Mouse (Mus musculus) thymus, postnatal 36 days (tissue): ENCODE measurements at regions not wholly inside any gene's neighbourhood (a gene's known extent, or its start where the extent isn't known, plus 50 kb on each side); places are given as distances from the start of the nearest gene placed in this dataset.

Source experiments
- DNase-seq, 2 experiments: peaks; one replicate each; pipeline ENCODE4 v3.0.0; 2022; ENCODE audit warnings: mixed read lengths in 2 of 2

DNA sequence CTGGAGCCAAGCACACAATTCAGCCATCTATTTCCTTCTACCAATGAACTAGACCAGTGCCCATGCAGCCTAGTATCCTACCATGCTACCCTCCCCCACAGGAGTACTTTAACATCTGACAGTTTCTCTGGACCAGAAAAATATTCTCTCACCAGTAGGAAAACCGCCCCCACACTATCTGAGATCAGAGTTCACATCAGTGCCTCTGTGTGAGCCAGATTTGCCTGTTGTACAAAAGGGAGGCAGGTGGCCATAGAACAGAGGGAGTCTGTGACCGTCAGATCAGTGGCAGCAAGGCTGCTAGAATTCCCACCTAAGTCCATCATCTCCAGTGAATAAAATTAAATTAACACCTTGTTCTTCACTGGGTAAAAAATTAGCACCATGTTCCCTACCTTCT lies 166.5 kb downstream of the Atp23 start:
- DNase-seq, result no peak

DNA sequence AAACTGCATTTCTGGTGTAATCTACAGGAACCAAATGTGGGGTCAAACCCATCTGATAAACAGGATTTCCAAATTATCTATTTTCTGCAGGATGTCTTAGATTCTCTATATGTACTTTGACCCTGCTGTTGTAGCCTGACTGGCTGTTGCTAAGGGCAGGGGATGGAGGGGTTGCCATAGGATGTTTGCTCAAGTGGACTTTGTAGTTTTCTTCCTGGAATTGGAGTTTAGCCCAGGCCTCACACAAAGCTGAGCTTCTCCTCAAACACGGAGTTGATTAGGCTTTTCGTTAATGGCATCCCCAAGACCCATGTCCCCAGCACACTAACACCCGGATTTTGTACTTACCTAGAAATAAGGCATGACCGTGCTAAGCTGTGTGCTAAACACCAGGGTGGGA lies 173.3 kb downstream of the Atp23 start:
- no peak for DNase-seq

DNA sequence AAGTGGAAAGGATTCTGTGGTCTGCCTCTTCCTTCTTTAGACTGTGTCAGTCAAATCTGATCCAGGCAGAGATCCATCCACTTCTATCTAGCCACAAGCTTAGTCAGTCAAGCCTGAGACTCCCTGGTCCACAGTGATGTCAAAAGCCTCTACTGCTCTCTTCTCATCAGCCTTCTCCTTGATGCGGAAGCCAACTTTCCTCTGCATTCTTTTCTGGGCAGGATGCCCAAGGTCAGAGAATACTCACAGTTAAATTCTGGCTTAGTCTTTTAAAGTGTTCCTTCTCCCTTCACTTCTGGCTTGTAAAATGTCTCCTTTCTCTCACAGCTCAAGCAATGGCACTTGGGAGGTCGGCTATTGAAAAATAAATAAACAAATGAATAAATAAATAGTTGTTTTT lies 183.2 kb downstream of the Atp23 start:
- DNase-seq, result no peak

DNA sequence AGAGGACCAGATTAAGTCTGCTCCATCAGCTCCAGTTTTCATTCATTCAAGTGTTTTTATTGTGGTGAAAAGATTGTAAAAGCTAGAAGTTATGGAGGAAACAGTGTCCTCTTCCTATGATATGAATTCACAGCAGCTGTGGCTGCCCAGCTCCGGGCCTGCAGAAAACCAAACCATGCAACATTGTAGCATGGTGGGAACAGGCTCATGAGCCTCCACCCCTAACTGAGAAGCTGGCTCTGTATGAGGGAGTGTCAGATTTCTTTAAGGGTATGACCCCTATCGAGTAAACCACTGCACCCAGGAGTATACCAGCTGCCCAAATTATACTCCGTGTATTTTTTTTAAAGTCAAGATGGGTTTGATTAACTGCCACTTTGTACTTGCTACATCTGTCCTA lies 189.4 kb downstream of the Atp23 start:
- no peak for DNase-seq

DNA sequence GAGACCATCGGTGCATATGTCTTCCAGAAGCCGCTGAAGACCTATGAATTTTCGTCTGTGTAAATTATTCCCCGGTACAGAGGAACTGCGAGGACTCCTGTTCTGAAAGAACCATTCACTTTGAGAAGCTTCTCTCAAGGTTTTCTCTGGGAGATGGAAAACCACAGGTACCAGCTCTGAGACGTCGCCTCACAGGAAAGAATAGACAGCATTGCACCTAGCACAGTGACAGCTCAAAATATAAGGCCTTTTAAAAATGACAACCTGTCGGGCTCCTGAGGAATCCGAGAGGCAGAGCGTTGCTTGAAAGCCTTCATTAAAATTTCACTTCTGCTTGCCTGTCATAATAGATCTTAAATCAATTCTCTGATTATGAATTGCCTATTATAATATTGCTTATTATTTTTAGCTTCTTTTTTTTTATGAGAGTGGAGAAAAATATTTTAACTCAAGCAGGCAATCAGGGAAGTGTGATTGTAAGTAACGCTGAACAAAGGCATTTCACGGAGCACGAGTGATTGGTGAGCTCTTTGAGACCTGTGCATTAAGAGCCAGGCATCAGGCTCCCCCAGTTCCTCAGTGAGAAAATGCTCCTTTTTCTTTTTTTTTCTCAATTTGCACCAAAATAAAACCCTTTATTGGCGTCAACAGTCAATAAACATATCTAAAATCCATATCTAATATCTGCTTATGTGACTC lies 191.8 kb downstream of the Atp23 start:
- DNase-seq, result no peak

DNA sequence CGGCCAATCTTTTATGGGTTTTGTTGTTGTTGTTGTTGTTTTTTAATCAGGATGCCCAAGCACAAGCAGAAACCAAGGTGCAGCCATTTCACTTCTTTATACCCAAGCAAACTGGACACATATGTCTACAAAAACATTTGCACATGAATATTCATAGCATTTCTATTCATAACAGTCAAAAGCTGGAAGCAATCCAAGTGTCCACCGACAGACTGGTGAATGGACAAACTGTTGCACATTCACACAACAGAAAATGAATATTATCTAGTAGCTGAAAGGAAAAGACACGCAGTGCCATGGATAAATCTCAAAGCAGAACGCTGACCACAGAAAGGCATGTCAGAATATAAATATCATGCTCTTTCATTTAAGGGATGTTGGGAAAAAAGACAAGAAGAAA lies 192.4 kb downstream of the Atp23 start:
- DNase-seq, result no peak

DNA sequence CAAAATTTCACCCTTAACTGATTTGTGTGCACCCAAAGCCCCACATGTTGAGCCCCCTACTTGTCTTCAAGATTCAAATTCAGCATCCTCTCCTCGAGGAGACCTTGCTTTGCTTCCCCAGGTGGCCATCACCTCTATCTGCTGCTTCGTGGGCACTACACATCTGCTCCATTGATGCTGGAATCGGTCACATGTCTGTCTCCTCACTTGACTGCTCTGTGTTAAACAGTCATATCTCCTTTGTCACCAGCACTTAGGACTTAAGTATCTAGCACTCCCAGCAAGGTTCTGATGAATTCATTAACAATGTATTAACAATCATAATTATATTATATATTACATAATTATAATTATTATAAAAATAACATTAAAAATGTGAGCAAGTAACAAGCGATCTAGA lies 192.9 kb downstream of the Atp23 start:
- DNase-seq, result no peak

DNA sequence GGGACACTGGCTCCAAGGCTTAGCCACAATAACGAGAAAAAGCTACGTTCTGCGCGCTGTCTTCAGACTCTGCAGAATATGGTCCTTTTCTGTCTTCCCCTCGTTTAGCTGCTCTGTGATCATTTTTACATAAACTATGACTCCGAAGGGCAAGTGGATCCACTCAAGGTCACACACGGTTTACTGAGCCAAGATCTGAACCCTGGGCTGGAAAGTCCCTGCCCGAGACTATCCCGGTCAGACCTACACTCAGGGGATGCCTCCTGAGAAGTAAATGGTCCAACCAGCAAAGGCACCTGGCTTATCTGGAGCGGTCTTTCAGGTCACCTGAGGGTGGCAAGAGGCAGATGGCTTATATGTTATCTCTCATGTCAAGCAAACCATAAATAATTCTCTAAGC lies 204.1 kb downstream of the Atp23 start:
- no peak for DNase-seq

DNA sequence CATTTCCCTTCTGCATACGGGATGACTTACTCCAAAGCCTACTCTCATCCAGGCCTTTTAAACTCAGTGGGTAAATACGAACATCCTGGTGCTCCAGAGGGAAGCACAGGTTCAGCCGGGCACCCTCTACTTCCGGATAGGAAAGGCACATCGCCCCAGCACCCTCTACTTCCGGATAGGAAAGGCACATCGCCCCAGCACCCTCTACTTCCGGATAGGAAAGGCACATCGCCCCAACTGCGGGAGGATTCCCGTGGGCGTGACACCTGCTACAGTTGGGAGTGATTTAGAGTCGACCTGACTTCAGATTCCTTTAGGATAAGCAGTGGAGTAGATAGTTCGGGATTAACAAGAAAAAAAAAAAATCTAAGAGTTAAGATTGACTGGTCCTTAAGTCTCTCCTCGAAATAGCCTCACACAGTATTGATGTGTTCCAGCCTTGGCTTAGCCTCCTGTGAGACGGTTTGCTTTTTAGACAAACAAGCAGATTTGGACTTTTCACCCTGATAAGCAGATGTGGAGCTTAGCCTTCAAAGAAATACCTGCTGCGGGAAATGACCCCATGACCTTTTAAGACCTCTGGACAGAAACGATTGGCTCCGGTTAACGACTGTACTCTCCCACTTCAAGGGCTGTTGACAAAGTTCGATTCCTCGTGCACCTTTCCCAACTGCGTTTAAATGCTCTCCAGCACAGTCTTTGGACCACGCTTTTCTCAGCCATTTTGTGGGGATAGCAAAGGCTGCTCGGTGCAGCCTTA lies 210.1 kb downstream of the Atp23 start:
- no peak for DNase-seq

DNA sequence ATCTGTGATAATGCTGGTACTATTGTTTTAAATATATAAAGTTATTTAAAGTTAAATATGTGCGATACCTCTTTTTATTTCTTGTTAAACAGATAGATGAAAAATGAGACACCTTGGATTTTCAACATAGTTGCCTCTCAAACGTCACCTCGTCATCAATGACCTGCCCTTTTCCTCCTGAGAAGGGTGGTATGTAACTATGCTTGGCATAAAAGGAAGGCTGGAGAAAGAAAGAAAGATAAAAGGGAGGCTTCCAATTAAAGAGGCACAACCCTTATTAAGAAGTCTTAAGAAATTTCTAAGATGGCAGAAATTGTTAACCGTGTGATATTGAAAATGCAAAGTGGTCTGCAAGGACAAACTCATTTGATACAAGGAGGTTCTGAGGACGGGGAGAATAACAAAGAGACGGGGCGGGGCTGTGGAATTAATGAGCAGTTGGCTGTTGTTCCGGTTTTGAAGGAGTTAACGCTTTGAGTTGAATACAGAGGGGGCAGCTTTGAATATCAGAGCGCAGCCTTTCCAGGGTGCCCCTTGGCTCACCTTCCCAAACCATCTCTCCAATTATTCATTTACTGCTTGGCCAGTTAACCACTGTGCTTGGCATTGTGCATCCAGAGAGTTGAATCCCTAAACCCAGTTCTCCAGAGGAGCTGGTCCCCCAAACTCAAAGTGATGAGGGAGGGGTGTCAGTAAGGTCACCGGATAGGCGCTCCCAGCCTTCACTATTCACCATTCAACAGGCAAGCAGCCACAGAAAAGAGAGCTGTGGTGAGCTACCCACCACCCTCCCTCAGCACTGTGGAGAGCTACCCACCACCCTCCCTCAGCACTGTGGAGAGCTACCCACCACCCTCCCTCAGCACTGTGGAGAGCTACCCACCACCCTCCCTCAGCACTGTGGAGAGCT lies 220.6 kb downstream of the Atp23 start:
- no peak for DNase-seq

DNA sequence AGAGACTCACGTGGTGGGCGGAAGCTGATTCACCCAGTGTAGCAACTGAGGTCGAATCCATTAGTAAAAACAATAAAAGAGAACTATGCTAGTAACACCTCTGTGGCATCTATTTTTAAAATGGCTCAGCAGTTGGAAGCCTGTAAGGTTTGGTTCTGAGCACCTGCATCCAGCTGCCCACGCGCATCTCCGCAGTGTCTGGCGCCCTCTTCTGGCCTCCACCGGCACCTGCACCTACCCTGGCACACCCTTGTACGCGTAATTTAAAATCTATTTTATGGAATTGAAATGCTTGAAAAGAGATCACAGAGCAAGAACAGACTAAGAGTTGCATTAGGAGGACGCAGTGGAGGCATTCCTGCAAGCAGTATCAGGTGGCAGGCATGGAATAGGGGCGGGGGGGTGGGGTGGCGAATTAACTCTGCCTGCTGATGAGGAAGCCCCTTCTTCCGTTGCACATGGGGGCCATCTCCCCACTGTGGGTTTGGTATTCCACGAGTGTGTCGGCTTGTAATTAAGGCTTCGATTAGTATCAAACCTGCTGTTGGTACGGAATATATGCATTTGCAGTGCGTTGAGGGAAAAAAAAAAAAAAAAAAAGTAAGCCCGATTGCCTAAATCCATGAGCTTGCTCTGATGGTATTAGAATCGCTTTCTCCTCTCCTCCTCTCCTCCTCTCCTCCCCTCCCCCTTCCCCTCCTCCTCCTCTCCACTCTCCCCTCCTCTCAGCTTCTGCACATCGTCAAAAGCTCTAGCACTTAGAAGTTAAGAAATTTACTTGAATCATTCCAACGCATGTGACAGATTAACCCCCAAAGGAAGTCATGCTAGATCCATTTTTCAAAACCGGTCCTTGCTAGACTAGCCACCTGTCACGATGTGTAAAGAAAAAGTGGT lies 221.7 kb downstream of the Atp23 start:
- no peak for DNase-seq

DNA sequence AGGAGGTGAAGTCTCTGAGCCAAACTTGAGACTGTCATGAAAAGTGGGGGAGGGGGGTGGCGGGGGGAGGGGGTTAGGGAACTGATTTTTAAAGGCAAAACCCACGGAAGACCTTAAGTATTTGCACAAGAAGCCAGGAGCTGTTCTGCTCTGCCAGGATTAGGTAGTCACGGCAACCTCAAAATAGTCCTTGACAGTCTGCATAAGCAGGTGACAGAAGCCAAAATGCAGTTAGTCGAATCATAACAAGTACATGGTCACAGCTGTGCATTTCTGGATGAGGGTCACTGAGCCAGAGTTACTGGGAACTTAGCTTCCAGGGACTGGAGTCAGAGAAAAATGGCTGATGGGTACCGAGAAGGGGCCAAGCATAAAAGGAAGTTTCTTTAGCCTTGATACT lies 227.7 kb downstream of the Atp23 start:
- DNase-seq, result no peak

DNA sequence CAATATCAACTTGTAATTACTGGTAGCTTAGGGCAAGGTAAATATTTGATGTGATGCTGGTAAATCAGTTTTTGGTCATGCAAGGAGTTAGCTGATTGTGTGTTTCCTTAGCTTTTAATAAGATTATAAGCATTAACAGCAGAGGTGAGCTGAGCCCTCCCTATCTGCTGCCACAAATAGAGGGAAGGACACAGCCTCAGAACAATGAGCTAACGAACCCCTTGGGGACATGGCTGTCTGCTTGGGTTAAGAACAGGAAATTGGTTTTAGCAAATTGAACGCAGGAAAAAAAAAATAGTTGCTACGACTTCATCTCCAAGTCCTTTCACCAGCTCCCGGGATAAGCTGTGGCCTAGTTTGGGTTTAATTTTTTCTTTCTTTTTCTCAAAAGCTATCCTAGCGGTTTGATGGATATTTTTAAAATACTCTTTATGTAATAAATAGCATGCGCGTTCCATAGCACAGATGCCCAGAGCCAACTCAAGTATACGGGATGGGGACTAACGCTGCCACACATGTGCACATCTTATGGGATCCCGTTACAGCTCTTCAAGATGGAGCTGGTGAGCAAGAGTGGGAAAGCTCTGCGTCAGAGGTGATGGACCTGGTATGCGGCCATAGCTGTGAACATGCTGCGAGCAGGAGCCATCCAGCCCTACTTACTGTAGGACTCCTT lies 236.6 kb downstream of the Atp23 start:
- DNase-seq, result no peak

DNA sequence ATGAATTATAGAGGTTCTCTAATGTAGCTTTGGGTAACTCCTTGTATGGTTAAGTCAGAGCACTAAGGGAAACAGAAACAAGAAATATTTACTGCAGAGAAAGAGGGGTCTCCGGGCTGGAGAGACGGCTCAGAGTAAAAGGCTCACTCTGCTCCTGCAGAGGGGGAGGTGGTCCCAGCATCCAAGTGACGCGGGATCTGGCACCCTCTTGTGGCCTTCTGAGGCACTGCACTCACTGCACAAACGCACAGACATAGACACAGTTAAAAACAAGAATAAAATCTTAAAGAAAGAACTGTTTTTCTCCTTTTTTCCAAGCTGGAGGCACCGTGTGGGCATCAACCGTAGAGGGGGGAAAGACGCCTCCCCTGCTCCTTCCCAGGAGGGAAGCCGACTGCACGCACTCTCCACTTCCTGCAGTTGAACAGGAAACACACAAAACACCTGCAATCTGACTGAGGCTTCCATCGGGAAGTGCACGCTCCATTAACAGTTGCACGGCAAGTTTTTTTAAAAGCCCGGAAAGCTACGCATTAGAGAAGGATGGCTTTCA lies 237.6 kb downstream of the Atp23 start:
- DNase-seq, result no peak

DNA sequence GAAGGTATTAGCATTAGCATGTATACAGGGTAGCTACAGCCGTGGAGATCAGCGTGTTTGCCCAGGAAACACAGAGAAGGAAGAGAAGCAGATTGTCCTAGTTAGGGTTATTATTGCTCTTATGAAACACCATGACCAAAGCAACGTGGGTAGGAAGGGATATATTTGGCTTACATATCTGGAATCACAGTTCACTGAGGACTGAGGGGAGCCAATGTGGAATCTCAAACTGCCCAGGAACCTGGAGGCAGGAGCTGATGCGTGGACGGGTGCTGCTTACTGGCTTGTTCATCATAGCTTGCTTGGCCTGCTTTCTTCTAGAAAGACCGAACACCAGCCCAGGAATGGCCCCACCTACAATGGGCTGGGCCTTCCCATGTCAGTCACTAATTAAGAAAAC lies 238.4 kb downstream of the Atp23 start:
- no peak for DNase-seq

DNA sequence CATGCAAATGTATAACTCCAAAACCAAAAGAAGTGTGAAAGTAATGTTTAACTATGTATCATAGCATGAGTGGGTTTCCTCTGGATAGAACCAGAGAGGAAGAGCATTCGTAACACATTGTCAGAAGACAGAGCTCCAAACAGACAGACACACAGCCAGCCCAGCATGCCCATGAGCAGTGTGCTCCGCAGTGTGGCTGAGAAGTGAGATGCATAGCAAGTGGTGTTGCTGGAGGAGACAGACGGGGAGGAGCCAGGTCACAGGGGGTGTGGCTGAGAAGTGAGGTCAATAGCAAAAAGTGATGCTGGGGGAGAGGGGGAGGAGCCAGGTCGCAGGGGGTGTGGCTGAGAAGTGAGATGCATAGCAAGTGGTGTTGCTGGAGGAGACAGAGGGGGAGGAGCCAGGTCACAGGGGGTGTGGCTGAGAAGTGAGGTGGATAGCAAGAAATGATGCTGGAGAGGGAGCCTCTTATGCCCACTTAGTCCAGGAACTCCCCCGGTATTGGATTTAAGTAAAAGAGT lies 240.0 kb downstream of the Atp23 start:
- DNase-seq, result no peak

DNA sequence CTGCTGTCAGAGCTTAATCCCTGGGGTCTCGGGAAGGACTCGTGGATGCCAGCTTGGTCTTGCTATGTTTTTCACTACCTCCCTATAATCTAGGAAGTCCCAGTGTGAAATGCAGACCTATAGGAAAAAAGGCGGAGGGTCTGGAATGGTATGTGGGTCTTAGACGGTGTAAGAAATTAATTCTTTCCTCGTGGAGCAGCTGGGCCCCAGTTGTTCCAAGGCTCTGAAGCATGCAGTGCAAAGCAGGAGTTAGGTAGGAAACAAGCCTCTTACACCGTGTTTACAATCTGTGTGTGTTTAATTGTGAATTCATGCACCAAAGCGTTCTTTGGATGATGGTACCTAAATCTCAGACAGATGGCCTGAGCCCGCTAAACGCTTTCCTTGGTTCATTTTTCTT lies 241.1 kb downstream of the Atp23 start:
- no peak for DNase-seq

DNA sequence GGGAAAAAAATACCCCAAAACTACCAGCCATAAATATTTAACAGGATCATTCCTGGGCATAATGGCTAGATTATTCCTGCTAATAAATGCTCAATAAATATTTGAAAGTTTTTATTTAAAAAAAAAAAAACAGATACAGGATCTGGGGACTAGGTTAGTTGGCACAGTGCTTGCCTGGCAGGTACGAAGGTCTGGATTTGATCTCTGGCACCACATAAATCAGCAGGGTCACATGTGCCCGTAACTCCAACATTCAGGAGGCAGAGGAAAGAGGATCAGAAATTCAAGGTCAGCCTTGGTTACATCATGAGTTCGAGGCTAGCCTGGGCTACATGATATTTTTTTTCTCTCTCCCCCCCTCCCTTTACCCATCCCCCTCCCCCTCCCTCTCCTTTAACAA lies 248.5 kb downstream of the Atp23 start:
- no peak for DNase-seq

DNA sequence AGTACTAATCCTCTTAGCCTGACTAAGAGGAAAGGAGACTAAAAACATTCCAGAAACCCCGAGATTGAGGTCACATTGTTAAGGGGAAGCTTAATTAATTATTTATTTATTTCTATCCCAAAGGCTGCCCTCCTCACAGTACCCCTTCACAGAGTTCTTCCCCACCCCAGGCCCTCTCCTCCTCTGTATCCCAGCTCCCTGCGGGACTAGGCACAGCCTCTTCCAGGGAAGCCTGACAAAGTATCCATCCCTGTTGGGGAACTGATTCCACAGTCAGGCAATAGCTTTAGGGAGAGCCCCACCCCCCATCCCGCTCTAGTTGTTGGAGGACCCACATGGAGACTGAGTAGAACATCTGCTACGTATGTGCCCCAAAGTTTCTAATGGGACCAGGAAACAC lies 254.6 kb downstream of the Atp23 start:
- no peak for DNase-seq

DNA sequence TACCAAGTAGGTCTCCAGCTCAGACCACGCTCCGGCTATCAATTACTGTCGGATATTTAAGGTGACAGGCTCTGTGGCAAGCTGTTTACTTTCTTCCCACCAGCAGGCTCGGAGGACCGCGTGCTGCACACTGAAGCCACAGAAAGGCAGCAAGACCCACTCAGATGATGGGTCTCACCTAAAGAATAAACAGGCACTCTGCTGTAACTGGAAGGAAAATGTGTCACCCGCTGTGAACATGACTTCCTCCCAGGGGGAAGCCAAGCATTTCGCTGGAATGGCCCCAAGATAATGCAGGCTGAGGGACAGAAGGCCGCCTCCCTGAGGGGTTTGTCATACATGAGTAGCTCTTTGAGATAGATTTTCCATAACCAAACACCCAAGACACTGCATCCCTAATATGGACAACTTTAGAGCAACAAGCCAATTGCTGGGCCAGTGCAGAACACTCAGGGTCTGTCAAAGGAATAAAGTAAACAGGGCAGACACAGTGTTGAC lies 259.3 kb downstream of the Atp23 start:
- DNase-seq, result no peak

DNA sequence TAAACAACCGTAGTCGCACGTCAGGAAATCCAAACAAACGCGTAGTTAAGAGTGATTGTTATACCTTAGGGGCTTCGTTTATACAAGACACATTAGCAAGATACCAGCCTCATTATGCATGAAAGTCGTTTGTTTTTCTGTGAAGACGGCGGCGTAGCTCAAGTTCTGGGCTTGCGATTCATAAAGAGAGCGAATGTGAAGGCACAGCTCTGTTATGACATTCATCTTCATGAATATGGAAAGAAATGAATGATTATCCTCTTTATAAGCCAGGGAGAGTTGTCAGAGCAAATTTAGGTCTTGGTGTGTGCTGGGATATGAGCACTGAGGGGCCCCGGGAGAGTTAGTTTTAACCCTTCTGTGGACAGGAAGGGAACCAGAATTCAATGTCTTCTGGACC lies 266.4 kb downstream of the Atp23 start:
- no peak for DNase-seq
